Mouse (Mus musculus): ENCODE data around the gene Zfp119b.
A peak's percentile ranks its signal among the peaks of the same experiment; 100 is the strongest.
"Not testable (repeated sequence)": the region's sequence is repeated elsewhere in the genome, so short reads cannot be mapped to it uniquely, and the experiment has no call there.

Gene Zfp119b

DNA sequence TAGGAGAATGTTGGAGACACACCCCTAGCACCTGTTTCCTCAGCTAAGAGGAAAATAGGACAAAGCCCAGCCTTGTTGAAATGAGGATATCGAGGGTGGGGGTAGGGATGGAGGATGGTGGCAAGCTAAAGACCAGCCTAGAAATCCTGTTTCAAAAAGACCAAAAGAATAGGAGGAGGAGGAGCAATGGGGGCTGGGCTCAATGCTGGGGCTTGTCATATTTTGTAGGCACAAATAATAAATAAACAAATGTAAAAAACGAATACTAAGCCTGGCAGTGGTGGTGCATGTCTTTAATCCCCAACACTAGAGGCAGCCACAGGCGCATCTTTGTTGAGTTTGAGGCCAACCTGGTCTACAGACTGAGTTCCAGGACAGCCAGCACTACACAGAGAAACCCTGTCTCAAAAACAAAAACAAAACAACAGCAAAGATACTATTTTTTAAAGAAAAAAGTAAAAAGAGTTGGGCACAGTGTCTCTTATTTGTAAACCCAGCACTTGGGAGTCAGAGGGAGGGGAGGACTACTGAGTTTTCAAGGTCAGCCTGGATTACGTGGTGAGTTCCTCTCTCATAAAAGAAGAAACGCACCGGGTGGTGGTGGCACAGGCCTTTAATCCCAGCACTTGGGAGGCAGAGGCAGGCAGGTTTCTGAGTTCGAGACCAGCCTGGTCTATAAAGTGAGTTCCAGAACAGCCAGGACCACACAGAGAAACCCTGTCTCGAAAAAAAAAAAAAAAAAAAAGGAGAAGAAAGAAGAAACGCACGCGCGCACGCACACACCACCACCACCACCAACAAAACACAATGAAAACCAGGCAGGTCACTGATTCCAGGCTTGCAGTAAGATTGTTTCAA lies 8.7 kb upstream of the Zfp119b start:
- no peak for DNase-seq (ENCODE audit: low read depth, low spot score)

DNA sequence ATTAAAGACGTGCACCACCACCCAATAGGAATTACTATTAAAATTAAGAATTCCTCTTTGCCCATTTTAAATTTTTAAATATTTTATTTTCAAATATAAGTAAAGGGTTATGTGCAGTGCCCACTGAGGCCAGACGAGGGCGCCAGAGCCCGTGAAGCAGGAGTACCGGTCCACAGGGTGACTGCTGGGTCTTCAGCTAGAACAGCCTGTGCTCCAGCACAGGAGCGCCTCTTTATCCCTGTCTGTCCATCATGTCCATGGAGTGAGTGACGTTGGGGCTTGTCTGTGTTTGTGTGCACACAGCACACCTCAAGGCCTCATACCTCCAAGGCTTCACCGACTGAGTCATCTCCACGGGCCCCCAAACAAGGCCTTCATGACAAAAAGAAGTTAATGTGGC lies 7.9 kb upstream of the Zfp119b start:
- DNase-seq (ENCODE audit: low read depth, low spot score) = peak; percentile 54

DNA sequence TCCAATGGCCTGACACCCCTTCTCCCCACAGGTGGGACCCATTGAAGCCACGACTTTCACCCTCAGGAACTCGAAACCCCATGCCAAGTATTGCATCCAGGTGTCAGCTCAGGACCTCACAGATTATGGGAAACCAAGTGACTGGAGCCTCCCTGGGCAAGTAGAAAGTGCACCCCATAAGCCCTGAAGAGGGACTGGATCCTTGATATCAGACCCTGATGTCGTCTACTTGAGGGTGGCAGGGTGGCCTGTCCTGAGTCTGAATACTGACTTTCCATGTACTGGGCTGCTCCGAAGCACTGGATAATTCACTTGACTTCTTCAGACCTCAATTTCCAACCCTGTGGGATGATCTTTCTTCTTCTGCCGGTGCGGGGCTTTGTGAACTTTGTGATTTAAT lies 7.3 kb upstream of the Zfp119b start:
- DNase-seq (ENCODE audit: low read depth, low spot score) = no peak

DNA sequence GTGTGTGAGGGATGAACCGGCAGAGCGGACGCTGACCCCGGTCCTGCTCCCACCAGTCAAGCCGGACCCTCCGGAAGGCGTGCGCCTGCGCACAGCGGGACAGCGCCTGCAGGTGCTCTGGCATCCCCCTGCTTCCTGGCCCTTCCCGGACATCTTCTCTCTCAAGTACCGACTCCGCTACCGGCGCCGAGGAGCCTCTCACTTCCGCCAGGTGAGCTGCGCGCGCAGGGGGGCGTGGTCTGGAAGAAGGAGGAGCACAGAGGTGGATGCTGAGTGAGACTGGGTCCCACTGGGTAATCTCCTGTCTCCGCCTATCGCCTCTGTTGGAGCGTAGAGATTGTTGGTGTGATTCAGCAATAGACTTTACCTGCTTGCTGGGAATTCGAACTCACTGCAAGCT lies 6.8 kb upstream of the Zfp119b start:
- DNase-seq (ENCODE audit: low read depth, low spot score) = no peak

DNA sequence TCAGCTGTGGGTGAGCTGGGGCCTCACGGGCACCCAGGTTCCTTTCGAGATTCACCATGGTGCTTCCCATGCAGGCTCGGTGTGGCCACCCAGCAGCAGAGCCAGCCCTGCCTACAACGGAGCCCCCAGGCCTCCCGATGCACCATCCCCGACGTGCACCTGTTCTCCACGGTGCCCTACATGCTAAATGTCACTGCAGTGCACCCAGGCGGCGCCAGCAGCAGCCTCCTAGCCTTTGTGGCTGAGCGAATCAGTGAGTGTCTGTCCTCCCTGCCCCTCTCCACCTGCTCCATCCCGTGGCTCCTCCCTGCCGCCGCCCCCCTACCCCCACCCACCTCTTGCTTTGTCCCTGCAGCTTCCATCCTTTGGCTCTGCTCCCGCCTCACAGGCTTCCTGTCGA lies 4.9 kb upstream of the Zfp119b start:
- no peak for DNase-seq (ENCODE audit: low read depth, low spot score)

DNA sequence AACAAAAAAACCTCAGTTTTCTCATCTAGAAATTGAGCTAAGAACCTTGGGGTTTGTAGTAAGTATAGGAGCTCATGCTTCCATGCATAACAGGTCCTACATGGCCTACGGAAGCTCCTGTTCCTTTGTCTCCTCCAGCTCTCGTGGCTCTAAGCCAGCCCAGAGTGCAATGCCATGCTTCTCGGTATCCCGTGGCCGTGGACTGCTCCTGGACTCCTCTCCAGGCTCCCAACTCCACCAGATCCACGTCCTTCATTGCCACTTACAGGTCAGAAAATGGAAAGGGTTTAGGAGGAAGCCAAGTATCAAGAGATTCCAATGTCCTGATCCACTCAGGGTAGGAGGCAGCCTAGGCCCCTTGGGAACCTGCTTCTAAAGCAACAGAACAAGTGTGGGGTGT lies 4.5 kb upstream of the Zfp119b start:
- no peak for DNase-seq (ENCODE audit: low read depth, low spot score)

DNA sequence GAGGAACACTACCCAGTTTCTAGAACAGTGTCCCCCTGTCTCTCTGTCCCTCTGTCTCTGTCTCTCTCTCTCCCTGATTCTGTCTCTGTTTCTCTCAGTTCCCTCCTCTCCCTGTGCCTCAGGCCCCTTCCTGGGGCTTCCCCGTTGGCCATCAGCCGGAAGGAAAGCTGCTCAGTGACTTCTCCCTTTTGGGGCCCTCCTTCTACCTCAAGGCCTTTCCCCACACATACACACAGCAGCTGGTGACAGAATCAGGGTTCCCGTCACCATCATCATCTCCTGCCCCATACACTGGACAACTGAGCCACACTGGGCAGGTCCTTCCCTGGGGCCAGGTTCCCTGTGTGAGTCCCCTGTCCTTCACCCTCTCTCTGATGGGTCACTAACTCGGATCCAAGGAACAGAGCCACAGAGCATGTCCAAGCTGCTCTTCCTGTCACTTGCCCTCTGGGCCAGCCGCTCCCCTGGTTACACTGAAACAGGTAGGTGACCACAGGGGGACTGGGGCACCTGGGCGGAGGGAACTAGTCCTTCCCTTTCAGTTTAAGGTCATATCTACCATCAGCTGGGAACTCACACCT lies 3.2 kb upstream of the Zfp119b start, which contains the start of gene Ebi3:
TSS of gene Ebi3 (plus strand) at position 194 of the 581 bp plus-strand sequence.
- DNase-seq (ENCODE audit: low read depth, low spot score) = no peak

DNA sequence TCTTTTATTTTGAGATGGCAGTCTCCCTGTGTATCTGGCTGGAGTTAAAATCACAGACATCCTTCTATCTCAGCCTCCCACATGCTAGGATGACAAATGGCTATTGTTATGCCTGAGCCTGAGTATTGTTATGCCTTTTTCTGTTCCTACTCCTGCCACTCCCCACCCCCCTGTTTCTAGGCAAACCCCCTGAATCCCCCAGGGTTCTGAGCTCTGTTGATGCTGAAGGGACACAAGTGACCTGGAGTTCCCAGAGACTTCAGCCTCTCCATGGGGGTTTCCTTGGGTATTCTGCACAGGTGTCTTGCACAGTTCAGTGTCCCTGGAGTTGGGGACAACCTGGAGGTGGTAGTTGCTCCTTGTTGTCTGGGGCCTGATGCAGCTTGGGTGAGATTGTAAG lies 2.7 kb upstream of the Zfp119b start:
- no peak for DNase-seq (ENCODE audit: low read depth, low spot score)

DNA sequence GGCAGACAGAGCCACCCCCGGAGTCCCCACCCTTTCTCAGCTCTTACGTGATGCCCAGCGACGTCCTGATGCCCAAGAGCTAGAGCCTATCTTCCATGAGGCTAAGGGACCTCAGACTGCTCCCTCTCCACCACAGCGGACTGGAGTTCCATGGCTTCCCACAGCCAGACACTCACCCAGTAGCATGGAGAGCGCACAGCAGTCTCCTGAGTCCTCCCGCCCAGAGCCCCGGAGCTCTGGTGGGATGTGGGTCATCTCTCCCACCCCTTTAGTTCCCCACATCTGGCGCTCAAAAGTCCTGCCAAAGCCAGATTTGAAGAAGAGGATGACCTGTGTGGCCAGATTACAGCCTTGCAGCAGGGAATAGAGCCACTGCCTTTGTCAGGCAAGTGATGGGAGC lies 1.3 kb upstream of the Zfp119b start:
- no peak for DNase-seq (ENCODE audit: low read depth, low spot score)

DNA sequence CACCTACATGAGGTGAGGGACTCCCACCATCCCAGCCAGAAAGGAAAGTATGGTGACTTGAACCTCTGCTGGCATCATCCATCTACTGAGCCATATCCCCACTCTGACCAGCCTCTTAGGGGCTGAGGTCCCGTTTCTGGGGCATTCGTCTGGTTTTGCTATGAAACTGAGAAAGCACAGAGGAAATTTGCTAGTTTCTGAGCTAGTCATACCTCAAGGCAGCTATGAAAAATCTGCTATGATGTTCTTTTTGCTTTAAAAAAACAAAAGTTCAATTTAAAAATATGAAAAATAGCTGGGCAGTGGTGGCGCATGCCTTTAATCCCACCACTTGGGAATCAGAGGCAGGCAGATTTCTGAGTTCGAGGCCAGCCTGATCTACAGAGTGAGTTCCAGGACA lies 653 bp downstream of the Zfp119b start:
- no peak for DNase-seq (ENCODE audit: low read depth, low spot score)

DNA sequence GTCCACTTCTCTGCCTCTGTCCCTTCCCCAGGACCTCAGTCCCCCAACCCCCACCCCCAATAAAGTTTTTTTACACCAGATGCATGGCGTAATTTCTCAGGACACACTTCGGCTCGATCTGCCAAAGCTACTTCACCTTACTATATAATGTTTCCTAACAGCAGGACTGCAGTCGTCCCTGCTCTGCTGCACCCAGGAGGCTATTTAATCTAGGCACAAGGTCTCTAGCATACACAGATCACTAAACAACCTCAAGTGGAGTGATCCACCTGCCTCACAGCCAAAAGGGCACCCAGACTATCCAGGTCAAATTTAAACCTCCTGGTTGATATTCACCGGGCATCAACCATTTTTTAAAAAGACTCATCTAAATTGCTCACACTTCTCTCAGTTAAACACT lies 3.6 kb downstream of the Zfp119b start:
- no peak for DNase-seq (ENCODE audit: low read depth, low spot score)

DNA sequence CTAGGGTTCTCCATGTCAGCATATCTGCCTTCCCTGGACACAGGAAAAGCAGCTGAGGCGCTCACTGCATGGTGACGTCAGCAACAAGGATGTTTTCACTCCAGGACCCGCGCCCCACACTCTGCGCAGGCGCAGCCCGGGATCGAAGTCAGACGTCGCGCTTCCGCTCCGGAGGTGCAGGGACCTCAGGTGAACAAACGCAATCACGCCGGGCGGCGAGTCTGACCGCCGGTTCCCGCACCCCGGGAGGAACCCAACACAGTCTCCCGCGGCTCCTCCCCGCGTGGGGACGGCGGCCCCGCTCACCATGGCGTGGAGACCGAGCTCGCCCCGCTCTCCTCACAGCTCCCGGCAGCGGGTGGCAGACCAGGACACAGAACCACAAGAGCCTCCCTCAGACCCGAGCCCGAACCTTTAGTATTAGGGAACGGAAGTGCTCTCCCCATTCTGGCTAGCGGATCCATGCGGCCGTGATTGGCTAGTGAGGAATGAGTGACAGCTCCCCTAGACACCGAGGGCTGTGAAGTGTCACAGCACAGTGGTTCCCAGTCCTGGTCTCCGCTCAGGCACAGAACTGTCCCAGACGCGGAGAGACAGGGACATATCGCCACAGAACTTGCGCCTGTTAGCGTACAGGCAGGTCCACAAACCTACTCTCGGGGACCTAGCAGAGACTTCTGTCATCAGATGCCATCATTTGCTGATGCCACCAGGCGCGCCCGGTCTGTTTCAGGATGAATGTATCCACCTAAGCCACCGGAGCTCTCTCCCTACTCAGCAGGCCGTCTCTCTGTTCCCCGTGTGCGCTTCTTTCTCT lies 4.2 kb downstream of the Zfp119b start:
- peak; percentile 48 for DNase-seq (ENCODE audit: low read depth, low spot score)

DNA sequence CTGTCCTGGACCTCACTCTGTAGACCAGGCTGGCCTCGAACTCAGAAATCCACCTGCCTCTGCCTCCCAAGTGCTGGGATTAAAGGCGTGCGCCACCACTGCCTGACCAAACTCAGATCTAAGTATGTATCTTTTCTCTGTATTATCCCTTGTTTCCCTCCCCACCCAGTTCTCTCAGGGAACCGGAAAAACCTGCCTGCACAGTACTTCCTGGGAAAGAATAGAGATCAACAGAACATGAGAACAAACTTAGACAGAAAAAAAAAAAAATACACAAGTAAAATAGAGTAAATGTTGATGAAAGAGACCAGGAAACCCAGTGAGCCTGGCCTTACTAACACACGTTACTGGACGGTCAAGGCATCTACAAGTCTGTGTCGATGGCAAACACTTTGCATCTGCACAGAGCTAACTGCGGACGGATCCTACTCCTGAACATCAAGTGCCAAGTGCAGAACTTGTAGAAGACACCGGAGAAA lies 4.9 kb downstream of the Zfp119b start:
- not testable (repeated sequence) for DNase-seq (ENCODE audit: low read depth, low spot score)

DNA sequence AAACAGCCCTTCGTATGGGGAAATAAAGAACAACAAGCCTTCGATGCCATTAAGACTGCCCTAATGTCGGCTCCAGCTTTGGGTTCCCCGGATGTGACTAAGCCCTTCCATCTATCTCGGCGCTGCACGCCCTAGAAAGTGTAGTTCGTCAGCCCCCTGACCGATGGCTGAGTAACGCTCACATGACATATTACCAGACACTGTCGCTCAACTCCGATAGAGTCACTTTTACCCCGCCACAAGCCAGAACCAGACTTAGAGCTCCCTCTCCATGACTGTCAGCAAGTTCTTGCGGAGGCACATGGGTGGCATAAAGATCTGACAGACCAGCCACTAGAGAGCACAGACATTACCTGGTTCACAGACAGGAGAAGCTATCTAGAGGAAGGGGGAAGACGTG lies 16.1 kb downstream of the Zfp119b start:
- DNase-seq (ENCODE audit: low read depth, low spot score) = no peak

DNA sequence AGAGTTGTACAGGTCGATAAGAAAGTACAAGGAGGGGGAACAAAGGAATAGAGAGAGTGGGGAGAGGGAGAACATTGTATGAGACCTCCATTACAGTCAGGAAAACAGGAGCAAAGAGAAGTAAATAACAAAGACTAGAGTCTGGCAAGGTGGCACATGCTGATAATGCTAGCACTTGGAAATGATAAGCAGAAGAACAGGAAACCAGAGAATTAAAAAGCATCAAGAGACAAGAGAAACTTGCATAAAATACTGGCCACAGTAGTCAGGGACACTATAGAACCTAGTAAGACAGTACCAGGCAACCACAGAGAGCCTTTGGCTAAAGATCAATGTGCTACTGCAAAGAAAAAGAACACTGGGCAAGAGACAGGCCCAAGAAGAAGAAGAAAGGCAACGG lies 16.7 kb downstream of the Zfp119b start:
- no peak for DNase-seq (ENCODE audit: low read depth, low spot score)

DNA sequence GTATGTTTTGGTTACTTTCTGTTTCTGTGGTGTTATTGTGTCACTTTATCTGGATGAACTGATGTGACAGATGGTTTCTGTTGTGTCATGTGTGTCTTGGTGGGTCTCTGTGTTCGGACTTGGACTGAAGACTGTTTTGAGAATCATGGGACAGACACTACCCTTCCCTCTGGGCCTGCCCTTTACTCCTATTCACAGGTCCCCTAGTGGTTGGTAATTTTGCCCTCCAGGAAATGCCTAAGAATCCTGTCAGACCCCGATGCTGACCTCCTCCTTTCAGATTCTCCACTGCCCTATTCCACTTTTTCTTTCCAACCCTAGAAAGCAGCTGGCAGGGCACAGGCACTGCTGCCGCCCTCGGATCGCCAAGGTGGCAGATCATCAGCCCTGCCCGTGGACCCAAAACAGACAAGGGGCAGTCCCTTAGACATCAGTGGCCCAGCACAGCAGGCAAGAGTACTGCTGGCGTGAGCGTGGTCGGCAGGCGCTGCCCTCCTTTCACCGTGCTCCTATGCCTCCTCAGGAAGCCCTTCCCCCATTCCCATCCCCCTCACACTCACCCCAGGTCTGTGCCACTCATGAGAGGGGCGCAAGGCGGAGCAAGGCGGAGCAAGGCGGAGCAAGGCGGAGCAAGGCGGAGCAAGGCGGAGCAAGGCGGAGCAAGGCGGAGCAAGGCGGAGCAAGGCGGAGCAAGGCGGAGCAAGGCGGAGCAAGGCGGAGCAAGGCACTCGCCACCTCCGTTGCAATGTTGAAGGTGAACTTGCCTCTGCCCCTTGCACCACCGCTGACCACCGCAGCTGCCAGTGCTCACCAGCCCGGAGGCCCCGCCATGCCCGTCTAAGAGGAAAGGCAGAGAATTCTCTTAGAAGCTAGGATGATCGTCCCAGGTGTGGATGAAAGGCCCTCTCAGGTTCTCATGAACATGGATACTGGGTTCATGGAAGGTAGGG lies 17.5 kb downstream of the Zfp119b start:
- DNase-seq (ENCODE audit: low read depth, low spot score) = peak; percentile 84

DNA sequence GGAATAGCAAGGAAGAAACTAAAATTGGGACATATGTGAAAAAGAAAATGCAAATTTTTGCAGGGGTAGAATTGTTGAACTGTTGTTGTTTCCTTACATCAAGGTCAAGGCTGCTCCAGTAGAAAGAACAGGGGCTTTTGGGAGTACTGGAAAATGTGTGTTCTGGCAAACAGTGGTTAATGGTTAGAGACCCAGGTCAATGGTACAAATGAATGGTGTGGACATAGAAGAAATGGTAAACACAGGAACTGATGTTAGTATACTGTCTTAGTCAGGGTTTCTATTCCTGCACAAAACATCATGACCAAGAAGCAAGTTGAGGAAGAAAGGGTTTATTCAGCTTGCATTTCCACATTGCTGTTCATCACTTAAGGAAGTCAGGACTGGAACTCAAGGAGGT lies 42.6 kb downstream of the Zfp119b start:
- DNase-seq (ENCODE audit: low read depth, low spot score) = no peak

DNA sequence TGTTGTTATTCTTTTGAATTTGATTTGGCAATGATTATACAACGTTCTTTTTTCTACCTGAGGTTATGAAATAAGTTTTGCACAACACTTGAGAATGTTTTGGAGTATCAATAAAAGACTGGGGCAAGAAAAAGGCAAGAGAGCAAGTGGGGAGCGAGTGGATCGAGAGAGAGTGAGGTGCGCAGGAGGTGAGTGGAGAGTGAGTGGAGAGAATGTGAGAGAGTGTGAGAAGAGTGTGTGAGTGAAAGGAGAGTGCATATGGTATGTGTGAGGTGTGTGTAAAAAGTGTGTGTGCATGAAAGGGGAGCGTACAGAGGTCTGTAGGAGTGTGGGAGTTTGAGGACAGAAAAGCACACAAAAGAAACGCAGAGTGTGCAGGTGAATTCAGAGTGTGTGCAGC lies 45.2 kb downstream of the Zfp119b start:
- DNase-seq (ENCODE audit: low read depth, low spot score) = no peak

DNA sequence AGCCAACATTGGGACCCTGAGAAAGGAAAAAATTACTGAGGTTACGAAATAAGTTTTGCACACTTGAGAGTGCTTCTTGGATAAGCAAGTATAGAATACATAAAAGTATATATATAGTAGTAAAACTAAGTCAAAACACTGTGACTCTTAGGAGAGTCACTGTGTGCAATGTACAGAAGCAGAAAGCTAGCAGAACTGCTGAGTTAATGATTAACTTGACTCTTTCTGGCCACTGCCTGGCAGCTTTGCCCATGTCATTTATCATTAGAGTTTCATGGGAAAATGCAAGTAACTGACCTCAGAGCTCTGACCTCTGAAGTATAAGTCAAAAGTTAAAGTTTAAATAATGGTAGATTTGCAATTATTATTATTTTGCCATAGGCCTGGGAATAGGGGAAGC lies 45.6 kb downstream of the Zfp119b start:
- no peak for DNase-seq (ENCODE audit: low read depth, low spot score)

DNA sequence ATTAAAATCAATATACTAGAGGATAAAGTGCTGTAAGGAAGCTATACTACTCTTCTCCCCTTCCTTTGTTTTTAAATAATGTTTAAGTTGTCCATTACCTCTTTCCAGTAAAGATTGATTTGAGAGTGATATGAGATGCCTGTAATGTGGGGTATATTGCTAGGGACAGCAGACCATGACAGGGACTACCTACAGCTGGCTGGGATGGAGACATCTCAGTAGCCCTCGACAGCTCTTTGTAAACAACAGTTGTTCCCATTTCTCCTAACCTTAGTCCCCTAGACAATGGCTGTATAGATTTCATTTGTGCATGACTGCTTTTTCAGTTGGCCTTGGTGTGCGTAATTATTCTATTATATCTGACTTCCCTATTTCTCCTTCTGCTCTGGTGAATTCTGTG lies 46.2 kb downstream of the Zfp119b start:
- DNase-seq (ENCODE audit: low read depth, low spot score) = no peak

DNA sequence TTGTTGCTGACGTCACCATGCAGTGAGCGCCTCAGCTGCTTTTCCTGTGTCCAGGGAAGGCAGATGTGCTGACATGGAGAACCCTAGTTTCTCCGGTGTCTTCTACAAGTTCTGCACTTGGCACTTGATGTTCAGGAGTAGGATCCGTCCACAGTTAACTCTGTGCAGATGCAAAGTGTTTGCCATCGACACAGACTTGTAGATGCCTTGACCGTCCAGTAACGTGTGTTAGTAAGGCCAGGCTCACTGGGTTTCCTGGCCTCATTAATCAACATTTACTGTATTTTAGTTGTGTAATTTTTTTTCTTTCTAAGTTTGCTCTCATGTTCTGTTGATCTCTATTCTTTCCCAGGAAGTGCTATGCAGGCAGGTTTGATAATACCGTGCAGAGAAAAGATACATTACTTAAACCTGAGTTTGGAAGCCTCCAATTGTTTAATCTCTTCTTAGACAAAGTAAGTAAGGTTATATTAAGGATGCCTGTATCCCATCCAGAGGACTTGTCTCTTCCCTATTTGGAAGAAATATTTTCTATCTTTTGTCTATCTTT lies 56.8 kb downstream of the Zfp119b start:
- not testable (repeated sequence) for DNase-seq (ENCODE audit: low read depth, low spot score)
